25 mouse cellular contexts compared by ENCODE assay signal in genomic region chr5:64117191-64117590, GRCm38 (mm10). TPM values are rescaled to one million over a fixed set of nuclear protein-coding genes. Genes with fewer than 3 reads are reported as not detected.
DNase-seq lines count a peak whose midpoint lies in the region; TF ChIP-seq lines count a peak whose summit lies in the region.
"Had no signal": no experiment of that assay in that cellular context is flagged by ENCODE, and none has a peak within 500 bp of the region (broad histone marks: within the 10 kb centered on the region; RNA-seq: fewer than 3 reads in every experiment).

No protein-coding gene starts in this region.

- DNase-seq in R1 (ENCODE audit: low read depth, low spot score) = peak; percentile 80
- DNase-seq in adrenal gland, postnatal 36 days = no peak
- DNase-seq in adrenal gland, postnatal 10 days = no peak
- no peak for DNase-seq in gastrocnemius, adult 18-20 months (ENCODE audit: low spot score)
- DNase-seq: adrenal gland, adult 2 months; adrenal gland, postnatal 25 days; cerebellum, adult 11 months; cerebellum, adult 2 months; cerebellum, adult 9-11 months; cerebellum, postnatal 25 days; gastrocnemius, adult 2 months; gastrocnemius, postnatal 14 days; heart, adult 18-20 months; heart, postnatal 14 days; heart, postnatal 4 days; kidney, adult 18-20 months had no signal

- H3K4me1 ChIP-seq in E14TG2a.4 (replicated peaks; ENCODE audit: low read depth, low read length) (peaks cover 13% of the 10 kb centered on the region), ES-Bruce4 (ENCODE audit: control insufficient read depth, insufficient read depth, low read length) (no peaks in the 10 kb centered on the region)
- H3K4me1 ChIP-seq: embryonic facial prominence, embryonic 12.5 days; embryonic facial prominence, embryonic 15.5 days; forebrain, embryonic 15.5 days; heart, embryonic 10.5 days; heart, embryonic 13.5 days had no signal

- peak overlapping the region; percentile 29; the same call in 1 of the 2 replicates for H3K4me3 ChIP-seq in E14TG2a.4 (replicated peaks; ENCODE audit: low read length)
- no peak overlapping the region for H3K4me3 ChIP-seq in ES-Bruce4 (ENCODE audit: low read depth, low read length)
- H3K4me3 ChIP-seq: embryonic facial prominence, embryonic 12.5 days; embryonic facial prominence, embryonic 15.5 days; forebrain, embryonic 15.5 days; gastrocnemius, adult 2 months; heart, embryonic 10.5 days; heart, embryonic 13.5 days had no signal

- TF ChIP-seq CTCF in E14TG2a.4 (conservative IDR thresholded peaks at IDR 0.05; ENCODE audit: low read length) = no peak
- TF ChIP-seq CTCF in ES-Bruce4 (IDR thresholded peaks at IDR 0.05; ENCODE audit: low read depth, low read length) = no peak

- H3K27me3 ChIP-seq in E14TG2a.4 (ENCODE audit: insufficient read depth, low read length) = no peaks in the 10 kb centered on the region
- H3K27me3 ChIP-seq in ES-Bruce4 (ENCODE audit: control insufficient read depth, insufficient read depth, low read length, poor library complexity, severe bottlenecking) = no peaks in the 10 kb centered on the region
- H3K27me3 ChIP-seq: embryonic facial prominence, embryonic 12.5 days; embryonic facial prominence, embryonic 15.5 days; forebrain, embryonic 15.5 days; heart, embryonic 13.5 days had no signal

- H3K27ac ChIP-seq in ES-Bruce4 (ENCODE audit: insufficient read depth, low read length) = peak overlapping the region; percentile 36; the same call in 1 of the 2 replicates
- H3K27ac ChIP-seq: embryonic facial prominence, embryonic 12.5 days; embryonic facial prominence, embryonic 15.5 days; forebrain, embryonic 15.5 days; gastrocnemius, adult 2 months; heart, embryonic 10.5 days; heart, embryonic 13.5 days; hindbrain, embryonic 14.5 days; hindbrain, postnatal 0 days had no signal

- peaks cover 36% of the 10 kb centered on the region for H3K36me3 ChIP-seq in E14TG2a.4 (ENCODE audit: insufficient read depth, low read length)
- 0 out of 2 replicates have a peak, but pooled peaks cover 2% of the 10 kb centered on the region for H3K36me3 ChIP-seq in ES-Bruce4 (ENCODE audit: control insufficient read depth, insufficient read depth, low read length, poor library complexity, severe bottlenecking)

- no peak overlapping the region for H3K9ac ChIP-seq in ES-Bruce4 (ENCODE audit: low read depth, poor library complexity, severe bottlenecking)
- H3K9ac ChIP-seq: embryonic facial prominence, embryonic 12.5 days; embryonic facial prominence, embryonic 15.5 days; forebrain, embryonic 15.5 days; heart, embryonic 13.5 days; hindbrain, embryonic 14.5 days had no signal

- peaks cover 14% of the 10 kb centered on the region for H3K9me3 ChIP-seq in E14TG2a.4 (ENCODE audit: low read length)
- H3K9me3 ChIP-seq in ES-Bruce4 (replicated peaks; ENCODE audit: control insufficient read depth, insufficient read depth, low read length, poor library complexity, severe bottlenecking) = peaks cover 10% of the 10 kb centered on the region
- H3K9me3 ChIP-seq: heart, embryonic 10.5 days had no signal

- TF ChIP-seq POLR2A in ES-Bruce4 (IDR thresholded peaks at IDR 0.05; ENCODE audit: insufficient read depth, low read length) = no peak

- no peak for TF ChIP-seq EP300 in ES-Bruce4 (IDR thresholded peaks at IDR 0.05; ENCODE audit: insufficient read depth, low read depth, low read length)

RNA-seq across cellular contexts. Expression of gene Pgm2, which starts 24.4 kb away (rescaled TPM):
- polyA plus RNA-seq in ES-Bruce4 (2011; ENCODE audit: insufficient read depth, insufficient read length, low read depth, missing spikeins) = 40.9 and 45.7 TPM in 2 replicates
- 10 to 100 TPM; 17.8 to 25.3 TPM for total RNA-seq in adrenal gland, postnatal 36 days (2021)
- 10 to 100 TPM; 19.9 to 20.7 TPM for total RNA-seq in adrenal gland, postnatal 10 days (2021)
- total RNA-seq in gastrocnemius, adult 18-20 months (2021) = 1 to 10 TPM; 1.5 to 2.3 TPM

RNA-seq across cellular contexts. Expression of gene Tbc1d1, which starts 38.9 kb away (rescaled TPM):
- polyA plus RNA-seq in ES-Bruce4 (2011; ENCODE audit: insufficient read depth, insufficient read length, low read depth, missing spikeins) = 40.6 and 46.2 TPM in 2 replicates
- total RNA-seq in adrenal gland, postnatal 36 days (2021) = 10 to 100 TPM; 11.0 to 16.6 TPM
- 10 to 100 TPM; 15.8 to 16.7 TPM for total RNA-seq in adrenal gland, postnatal 10 days (2021)
- total RNA-seq in gastrocnemius, adult 18-20 months (2021) = 10 to 100 TPM; 57.2 to 73.9 TPM

Comparison
In these comparisons a context has a peak if more than half of its experiments do, and no peak if none do; other contexts are left out.
1. RNA of gene Pgm2, which starts 24.4 kb away (total RNA-seq): 17.8 to 25.3 TPM in adrenal gland, postnatal 36 days and 19.9 to 20.7 TPM in adrenal gland, postnatal 10 days; 1.5 to 2.3 TPM in gastrocnemius, adult 18-20 months; every median in the first group is over 4 times any median in the second.